Mouse (Mus musculus) limb, embryonic 11.5 days (tissue): ENCODE measurements around the gene Cnn1. TPM values are rescaled to one million over a fixed set of nuclear protein-coding genes. Genes with fewer than 3 reads are reported as not detected.

Experiments
- ATAC-seq: fragments of 200-750 bp; cut with Nextera tagmentation; 2 replicates; pipeline ENCODE4 v1.8.0; 2017; ENCODE audit warnings: low read depth; ENCODE audit not compliant: insufficient number of reproducible peaks, low FRiP score, low TSS enrichment
- DNase-seq: peaks from one replicate; pipeline ENCODE4 v3.0.0-alpha.2; 2015; ENCODE audit warnings: low spot score
- H3K27ac ChIP-seq: fragments of 300-500 bp; sonication (generic); replicated peaks from 2 replicates; pipeline ENCODE4 v1.5.1; 2014; ENCODE audit warnings: low read depth, mild to moderate bottlenecking, low read length
- H3K27me3 ChIP-seq: fragments of 300-500 bp; sonication (generic); 2 replicates; pipeline ENCODE4 v1.6.1; 2014; ENCODE audit warnings: mild to moderate bottlenecking, low read length, mixed read lengths; ENCODE audit not compliant: control insufficient read depth, insufficient read depth
- H3K36me3 ChIP-seq: fragments of 300-500 bp; sonication (generic); 2 replicates; pipeline ENCODE4 v1.6.1; 2014; ENCODE audit warnings: mild to moderate bottlenecking, low read length, moderate library complexity, mixed read lengths; ENCODE audit not compliant: control insufficient read depth, insufficient read depth
- H3K4me1 ChIP-seq: fragments of 300-500 bp; sonication (generic); 2 replicates; pipeline ENCODE4 v1.6.1; 2014; ENCODE audit warnings: low read length, mixed read lengths; ENCODE audit not compliant: control insufficient read depth, insufficient read depth
- H3K4me2 ChIP-seq: fragments of 300-500 bp; sonication (generic); 2 replicates; pipeline ENCODE4 v1.6.1; 2014; ENCODE audit warnings: low read depth, mild to moderate bottlenecking, moderate library complexity; ENCODE audit not compliant: severe bottlenecking
- H3K4me3 ChIP-seq: fragments of 300-500 bp; sonication (generic); 2 replicates; pipeline ENCODE4 v1.5.1; 2014; ENCODE audit warnings: low read depth, low read length
- H3K9ac ChIP-seq: fragments of 300-500 bp; sonication (generic); 2 replicates; pipeline ENCODE4 v1.6.1; 2014; ENCODE audit warnings: mild to moderate bottlenecking, low read length
- H3K9me3 ChIP-seq: fragments of 300-500 bp; sonication (generic); 2 replicates; pipeline ENCODE4 v1.6.1; 2016; ENCODE audit warnings: low read length; ENCODE audit not compliant: control insufficient read depth
- WGBS: fragments of 180-500 bp; shearing (Covaris S2); extraction: QIAGEN DNeasy Blood & Tissue Kit; methylation state at CpG from one replicate; pipeline ENCODE4 v1.1.7; 2014; 5-methylcytosine and 5-hydroxymethylcytosine counted together
- polyA plus RNA-seq: library from polyadenylated mRNA; unstranded; fragments of >200 nt; fragmentation: Nextera tagmentation; extraction: Ambion mirVana; gene quantifications from 2 replicates; pipeline ENCODE4 v1.2.1, GENCODE M21; 2014

Gene Cnn1
- polyA plus RNA-seq, 1 experiment from 2014 or later: 0.84 TPM

DNA sequence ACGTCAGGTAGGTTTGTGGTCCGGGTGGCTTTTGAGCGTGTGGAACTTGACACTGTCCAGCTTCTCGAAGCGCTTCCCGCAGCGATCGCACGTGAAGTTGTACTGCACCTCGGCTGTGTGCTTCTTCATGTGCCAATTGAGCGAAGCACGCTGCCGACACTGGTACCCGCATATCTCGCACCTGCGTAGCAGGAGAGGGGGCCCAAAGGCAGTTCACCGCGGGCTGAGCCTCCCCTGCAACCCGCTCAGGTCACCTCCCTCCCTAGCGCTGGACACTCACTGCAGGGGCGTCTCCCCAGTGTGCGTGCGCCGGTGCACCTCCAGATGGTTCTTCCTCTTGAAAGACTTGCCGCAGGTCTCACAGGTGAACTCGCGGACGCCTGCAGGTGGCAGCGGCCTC lies 43.3 kb upstream of the Cnn1 start:
- no peak overlapping the region for H3K9ac ChIP-seq
- H3K4me3 ChIP-seq: no peak overlapping the region
- H3K36me3 ChIP-seq: peaks cover 10% of the 10 kb centered on the region
- no peaks in the 10 kb centered on the region for H3K9me3 ChIP-seq
- no peak overlapping the region for H3K27ac ChIP-seq
- WGBS: 29% methylated on average over 29 of the region's 29 CpGs
- no peak overlapping the region for H3K4me2 ChIP-seq
- H3K4me1 ChIP-seq: peaks cover 12% of the 10 kb centered on the region
- peaks cover 43% of the 10 kb centered on the region for H3K27me3 ChIP-seq
- DNase-seq: no peak
- ATAC-seq: no peak

GRCm38 (mm10) chr9:22056303-22056910 lies 42.6 kb upstream of the Cnn1 start:
- no peak for ATAC-seq
- 68% methylated on average over 9 of the region's 9 CpGs for WGBS
- H3K36me3 ChIP-seq: peaks cover 13% of the 10 kb centered on the region
- peaks cover 6% of the 10 kb centered on the region for H3K4me1 ChIP-seq
- no peak for DNase-seq
- H3K27ac ChIP-seq: no peak overlapping the region
- H3K27me3 ChIP-seq: peaks cover 36% of the 10 kb centered on the region
- no peak overlapping the region for H3K4me3 ChIP-seq
- no peaks in the 10 kb centered on the region for H3K9me3 ChIP-seq
- no peak overlapping the region for H3K4me2 ChIP-seq
- H3K9ac ChIP-seq: no peak overlapping the region

- DNase-seq: no peak
- H3K27me3 ChIP-seq: peaks cover 29% of the 10 kb centered on the region
- no peak for ATAC-seq
- H3K4me3 ChIP-seq: no peak overlapping the region
- no peak overlapping the region for H3K9ac ChIP-seq
- peaks cover 3% of the 10 kb centered on the region; the same call in 1 of the 2 replicates for H3K4me1 ChIP-seq
- no peaks in the 10 kb centered on the region for H3K9me3 ChIP-seq
- 90% methylated on average over 9 of the region's 9 CpGs for WGBS
- H3K36me3 ChIP-seq: peaks cover 14% of the 10 kb centered on the region
- H3K27ac ChIP-seq: no peak overlapping the region
- H3K4me2 ChIP-seq: no peak overlapping the region
Measured at GRCm38 (mm10) chr9:22057031-22057517, 41.9 kb upstream of the Cnn1 start.

GRCm38 (mm10) chr9:22058011-22058424 lies 41.0 kb upstream of the Cnn1 start:
- Histone ChIP-seq H3K4me3 (no peak overlapping the region), H3K27me3 (peaks cover 20% of the 10 kb centered on the region), H3K9me3 (no peaks in the 10 kb centered on the region), H3K9ac (no peak overlapping the region), H3K27ac (no peak overlapping the region), H3K36me3 (peaks cover 17% of the 10 kb centered on the region), H3K4me2 (no peak overlapping the region), H3K4me1 (peaks cover 3% of the 10 kb centered on the region; the same call in 1 of the 2 replicates)
- WGBS: 90% methylated on average over 9 of the region's 9 CpGs
- DNase-seq: no peak
- ATAC-seq: no peak

DNA sequence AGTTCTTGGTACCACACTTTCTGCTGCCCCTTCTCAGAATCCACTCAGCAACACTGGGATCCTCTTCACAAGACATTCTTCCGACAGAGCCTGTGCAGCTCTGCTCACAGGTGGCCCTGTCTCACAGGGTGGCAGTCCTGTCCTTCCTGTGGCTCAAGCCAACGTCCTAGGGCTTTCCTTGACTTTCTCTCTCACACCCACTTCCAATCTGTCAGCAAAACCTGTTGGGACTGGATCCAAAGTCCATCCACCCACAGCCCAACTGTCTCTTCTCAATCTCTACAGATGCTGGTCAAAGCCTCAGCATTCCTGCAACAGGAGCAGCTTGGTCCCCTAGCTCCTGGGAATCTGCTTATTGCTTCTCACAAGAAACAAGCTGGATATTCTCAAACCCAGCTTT lies 37.7 kb upstream of the Cnn1 start:
- WGBS: 73% methylated on average over 2 of the region's 2 CpGs
- DNase-seq (no peak), ATAC-seq (no peak)
- Histone ChIP-seq H3K36me3 (peaks cover 28% of the 10 kb centered on the region), H3K27me3 (no peaks in the 10 kb centered on the region), H3K4me2 (no peak overlapping the region), H3K4me1 (no peaks in the 10 kb centered on the region), H3K4me3 (no peak overlapping the region), H3K27ac (no peak overlapping the region), H3K9me3 (no peaks in the 10 kb centered on the region), H3K9ac (no peak overlapping the region)

- WGBS: 93% methylated on average over 3 of the region's 3 CpGs
- Histone ChIP-seq H3K27me3 (no peaks in the 10 kb centered on the region), H3K9me3 (no peaks in the 10 kb centered on the region), H3K9ac (no peak overlapping the region), H3K4me2 (no peak overlapping the region), H3K36me3 (peaks cover 18% of the 10 kb centered on the region), H3K4me1 (no peaks in the 10 kb centered on the region), H3K27ac (no peak overlapping the region), H3K4me3 (no peak overlapping the region)
- DNase-seq (no peak), ATAC-seq (no peak)
Measured at GRCm38 (mm10) chr9:22064341-22064740, 34.7 kb upstream of the Cnn1 start.

GRCm38 (mm10) chr9:22065642-22066041 lies 33.4 kb upstream of the Cnn1 start:
- Histone ChIP-seq H3K36me3 (peaks cover 18% of the 10 kb centered on the region), H3K4me1 (peaks cover 5% of the 10 kb centered on the region; the same call in 1 of the 2 replicates), H3K9ac (no peak overlapping the region), H3K4me2 (no peak overlapping the region), H3K27me3 (no peaks in the 10 kb centered on the region), H3K4me3 (no peak overlapping the region), H3K9me3 (no peaks in the 10 kb centered on the region), H3K27ac (no peak overlapping the region)
- 93% methylated on average over 11 of the region's 11 CpGs for WGBS
- no peak for DNase-seq
- ATAC-seq: no peak

GRCm38 (mm10) chr9:22066433-22066832 lies 32.6 kb upstream of the Cnn1 start:
- no peaks in the 10 kb centered on the region for H3K9me3 ChIP-seq
- peaks cover 14% of the 10 kb centered on the region; the same call in 1 of the 2 replicates for H3K36me3 ChIP-seq
- ATAC-seq (no peak), DNase-seq (peak; percentile 54)
- WGBS: 65% methylated on average over 3 of the region's 3 CpGs
- H3K4me1 ChIP-seq: peaks cover 5% of the 10 kb centered on the region; the same call in 1 of the 2 replicates
- H3K9ac ChIP-seq: no peak overlapping the region
- H3K4me2 ChIP-seq: no peak overlapping the region
- H3K27me3 ChIP-seq: no peaks in the 10 kb centered on the region
- no peak overlapping the region for H3K27ac ChIP-seq
- H3K4me3 ChIP-seq: no peak overlapping the region

GRCm38 (mm10) chr9:22067195-22067594 lies 31.8 kb upstream of the Cnn1 start:
- H3K4me2 ChIP-seq: no peak overlapping the region
- WGBS: 73% methylated on average over 5 of the region's 5 CpGs
- ATAC-seq (no peak), DNase-seq (no peak)
- H3K4me3 ChIP-seq: no peak overlapping the region
- no peaks in the 10 kb centered on the region for H3K27me3 ChIP-seq
- H3K4me1 ChIP-seq: peaks cover 5% of the 10 kb centered on the region; the same call in 1 of the 2 replicates
- no peaks in the 10 kb centered on the region for H3K9me3 ChIP-seq
- H3K27ac ChIP-seq: no peak overlapping the region
- H3K36me3 ChIP-seq: peaks cover 14% of the 10 kb centered on the region; the same call in 1 of the 2 replicates
- H3K9ac ChIP-seq: no peak overlapping the region
